Mouse (Mus musculus): Measurements from ENCODE around the gene Tm7sf3. TPM values are rescaled to one million over a fixed set of nuclear protein-coding genes. Genes with fewer than 3 reads are reported as not detected.
"Not testable (repeated sequence)": the region's sequence is repeated elsewhere in the genome, so short reads cannot be mapped to it uniquely, and the experiment has no call there.

Tm7sf3 gene
- total and polyA plus RNA-seq, 2 experiments from 2014 or later: 40.6 to 51.1 TPM

GRCm38 (mm10) chr6:146576903-146577302 lies 65.7 kb downstream of the Tm7sf3 start, which contains the start of gene Fgfr1op2:
Gene Fgfr1op2 (plus strand): TSS chr6:146577203.
- peak within 1 kb of the TSS; percentile 77 for H3K4me3 ChIP-seq (ENCODE audit: low read depth, low read length)
- TF ChIP-seq CTCF (IDR thresholded peaks at IDR 0.05; ENCODE audit: low read depth): no peak
- H3K36me3 ChIP-seq (ENCODE audit: insufficient read depth): no peaks in the 10 kb centered on the region
- no peaks in the 10 kb centered on the region for H3K9me3 ChIP-seq (ENCODE audit: low read length)
- H3K4me1 ChIP-seq (ENCODE audit: insufficient read depth): peaks cover 18% of the 10 kb centered on the region
- no peaks in the 10 kb centered on the region for H3K27me3 ChIP-seq (ENCODE audit: insufficient read depth, low read length)
- peak within 1 kb of the TSS; percentile 82 for H3K9ac ChIP-seq
- H3K27ac ChIP-seq (ENCODE audit: low read depth, low read length): peak within 1 kb of the TSS; percentile 97
- ATAC-seq (no peak), DNase-seq (no peak)
- WGBS: under 1% methylated on average over 13 of the region's 13 CpGs
- H3K4me2 ChIP-seq (ENCODE audit: low read depth): peak within 1 kb of the TSS; percentile 68

GRCm38 (mm10) chr6:146572073-146572472 lies 70.6 kb downstream of the Tm7sf3 start:
- no peak overlapping the region for H3K27ac ChIP-seq (ENCODE audit: low read depth, low read length)
- no peaks in the 10 kb centered on the region for H3K36me3 ChIP-seq (ENCODE audit: insufficient read depth)
- H3K9ac ChIP-seq: no peak overlapping the region
- peaks cover 15% of the 10 kb centered on the region for H3K4me1 ChIP-seq (ENCODE audit: insufficient read depth)
- ATAC-seq: no peak
- no peak overlapping the region for H3K4me3 ChIP-seq (ENCODE audit: low read depth, low read length)
- no peak overlapping the region for H3K4me2 ChIP-seq (ENCODE audit: low read depth)
- DNase-seq: no peak
- no peak for TF ChIP-seq CTCF (IDR thresholded peaks at IDR 0.05; ENCODE audit: low read depth)
- no peaks in the 10 kb centered on the region for H3K27me3 ChIP-seq (ENCODE audit: insufficient read depth, low read length)
- H3K9me3 ChIP-seq (ENCODE audit: low read length): no peaks in the 10 kb centered on the region

DNA sequence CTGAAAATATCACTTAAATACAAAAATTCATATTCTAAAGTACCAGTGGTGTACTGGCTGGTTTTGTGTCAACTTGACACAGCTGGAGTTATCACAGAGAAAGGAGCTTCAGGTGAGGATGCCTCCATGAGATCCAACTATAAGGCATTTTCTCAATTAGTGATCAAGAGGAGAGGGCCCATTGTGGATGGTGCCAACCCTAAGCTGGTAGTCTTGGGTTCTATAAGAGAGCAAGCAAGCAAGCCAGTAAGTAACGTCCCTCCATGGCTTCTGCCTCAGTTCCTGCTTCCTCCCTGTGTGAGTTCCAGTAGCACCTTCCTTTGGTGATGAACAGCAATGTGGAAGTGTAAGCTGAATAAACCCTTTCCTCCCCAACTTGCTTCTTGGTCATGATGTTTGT lies 80.2 kb downstream of the Tm7sf3 start:
- not testable (repeated sequence) for H3K27me3 ChIP-seq (ENCODE audit: insufficient read depth, low read length); H3K27ac ChIP-seq (ENCODE audit: low read depth, low read length); H3K4me2 ChIP-seq (ENCODE audit: low read depth); H3K4me1 ChIP-seq (ENCODE audit: insufficient read depth); H3K9me3 ChIP-seq (ENCODE audit: low read length); ATAC-seq; DNase-seq; H3K4me3 ChIP-seq (ENCODE audit: low read depth, low read length); H3K9ac ChIP-seq
- H3K36me3 ChIP-seq (ENCODE audit: insufficient read depth): peaks cover 44% of the 10 kb centered on the region
- 90% methylated on average over 1 of the region's 1 CpGs for whole genome bisulfite sequencing

Other genes with a start within 250 kb of the Tm7sf3 start
- gene Itpr2, start 140.6 kb downstream of the Tm7sf3 start, total RNA-seq (2014; rRNA removed): 6.1 and 8.4 TPM in 2 replicates
- gene Itpr2, start 140.6 kb downstream of the Tm7sf3 start, polyA plus RNA-seq (2015; fragmentation: Nextera tagmentation; extraction: Ambion mirVana): 4.6 and 8.0 TPM in 2 replicates
- 32.2 and 34.9 TPM in 2 replicates for gene Fgfr1op2, start 65.6 kb downstream of the Tm7sf3 start, total RNA-seq (2014; rRNA removed)
- gene Fgfr1op2, start 65.6 kb downstream of the Tm7sf3 start, polyA plus RNA-seq (2015; fragmentation: Nextera tagmentation; extraction: Ambion mirVana): 37.3 and 37.7 TPM in 2 replicates
- 29.1 and 40.7 TPM in 2 replicates for gene Ints13, start 65.0 kb downstream of the Tm7sf3 start, total RNA-seq (2014; rRNA removed)
- gene Ints13, start 65.0 kb downstream of the Tm7sf3 start, polyA plus RNA-seq (2015; fragmentation: Nextera tagmentation; extraction: Ambion mirVana): 17.0 and 23.8 TPM in 2 replicates
- gene Med21, start 277 bp downstream of the Tm7sf3 start, total RNA-seq (2014; rRNA removed): 65.2 and 85.3 TPM in 2 replicates
- gene Med21, start 277 bp downstream of the Tm7sf3 start, polyA plus RNA-seq (2015; fragmentation: Nextera tagmentation; extraction: Ambion mirVana): 112 and 115 TPM in 2 replicates
- gene Stk38l, start 82.2 kb upstream of the Tm7sf3 start, total RNA-seq (2014; rRNA removed): 7.1 and 7.6 TPM in 2 replicates
- 8.1 and 11.0 TPM in 2 replicates for gene Stk38l, start 82.2 kb upstream of the Tm7sf3 start, polyA plus RNA-seq (2015; fragmentation: Nextera tagmentation; extraction: Ambion mirVana)
- gene Arntl2, start 153.2 kb upstream of the Tm7sf3 start, total RNA-seq (2014; rRNA removed): 2.7 and 3.5 TPM in 2 replicates
- 2.3 and 4.5 TPM in 2 replicates for gene Arntl2, start 153.2 kb upstream of the Tm7sf3 start, polyA plus RNA-seq (2015; fragmentation: Nextera tagmentation; extraction: Ambion mirVana)
- not detected in 2 replicates for gene Smco2, start 207.3 kb upstream of the Tm7sf3 start, total RNA-seq (2014; rRNA removed)
- gene Smco2, start 207.3 kb upstream of the Tm7sf3 start, polyA plus RNA-seq (2015; fragmentation: Nextera tagmentation; extraction: Ambion mirVana): not detected in 2 replicates
- 32.0 and 33.0 TPM in 2 replicates for gene Ppfibp1, start 245.7 kb upstream of the Tm7sf3 start, total RNA-seq (2014; rRNA removed)
- 15.6 and 23.8 TPM in 2 replicates for gene Ppfibp1, start 245.7 kb upstream of the Tm7sf3 start, polyA plus RNA-seq (2015; fragmentation: Nextera tagmentation; extraction: Ambion mirVana)

Measured in forebrain, postnatal 0 days (tissue).